Mouse (Mus musculus) embryonic facial prominence, embryonic 14.5 days (tissue): ENCODE data around the gene Fbln1. TPM values are rescaled to one million over a fixed set of nuclear protein-coding genes. Genes with fewer than 3 reads are reported as not detected.

Experiments used
- ATAC-seq: fragments of 200-750 bp; cut with Nextera tagmentation; 2 replicates; pipeline ENCODE4 v1.8.0; 2017; ENCODE audit warnings: low read depth, moderate number of reproducible peaks, moderate TSS enrichment
- DNase-seq: peaks from one replicate; pipeline ENCODE4 v3.0.0-alpha.2; 2015; ENCODE audit warnings: low spot score
- H3K27ac ChIP-seq: fragments of 300-500 bp; sonication (generic); replicated peaks from 2 replicates; pipeline ENCODE4 v1.5.1; 2014; ENCODE audit warnings: low read depth, mild to moderate bottlenecking, low read length, moderate library complexity
- H3K27me3 ChIP-seq: fragments of 300-500 bp; sonication (generic); replicated peaks from 2 replicates; pipeline ENCODE4 v1.6.1; 2014; ENCODE audit warnings: low read length; ENCODE audit not compliant: control insufficient read depth, insufficient read depth
- H3K36me3 ChIP-seq: fragments of 300-500 bp; sonication (generic); 2 replicates; pipeline ENCODE4 v1.6.1; 2014; ENCODE audit warnings: low read length, mixed read lengths; ENCODE audit not compliant: control insufficient read depth, insufficient read depth
- H3K4me1 ChIP-seq: fragments of 300-500 bp; sonication (generic); 2 replicates; pipeline ENCODE4 v1.6.1; 2014; ENCODE audit warnings: antibody characterized with exemption, low read length; ENCODE audit not compliant: control insufficient read depth, insufficient read depth
- H3K4me2 ChIP-seq: fragments of 300-500 bp; sonication (generic); 2 replicates; pipeline ENCODE4 v1.6.1; 2014; ENCODE audit warnings: low read depth, mild to moderate bottlenecking, low read length, moderate library complexity, mixed read lengths
- H3K4me3 ChIP-seq: fragments of 300-500 bp; sonication (generic); 2 replicates; pipeline ENCODE4 v1.5.1; 2014; ENCODE audit warnings: low read depth, mild to moderate bottlenecking, low read length
- H3K9ac ChIP-seq: fragments of 300-500 bp; sonication (generic); 2 replicates; pipeline ENCODE4 v1.6.1; 2014; ENCODE audit warnings: low read depth, mild to moderate bottlenecking, low read length, moderate library complexity, mixed read lengths
- H3K9me3 ChIP-seq: fragments of 300-500 bp; sonication (generic); 2 replicates; pipeline ENCODE4 v1.6.1; 2016; ENCODE audit warnings: low read length; ENCODE audit not compliant: control insufficient read depth
- WGBS: fragments of 180-500 bp; shearing (Covaris S2); extraction: QIAGEN DNeasy Blood & Tissue Kit; methylation state at CpG from one replicate; pipeline ENCODE4 v1.1.7; 2014; 5-methylcytosine and 5-hydroxymethylcytosine counted together
- polyA plus RNA-seq: library from polyadenylated mRNA; unstranded; fragments of >200 nt; fragmentation: Nextera tagmentation; extraction: Ambion mirVana; gene quantifications from 2 replicates; pipeline ENCODE4 v1.2.1, GENCODE M21; 2014

The Fbln1 gene
- polyA plus RNA-seq, 1 experiment from 2014 or later, result 235 TPM

DNA sequence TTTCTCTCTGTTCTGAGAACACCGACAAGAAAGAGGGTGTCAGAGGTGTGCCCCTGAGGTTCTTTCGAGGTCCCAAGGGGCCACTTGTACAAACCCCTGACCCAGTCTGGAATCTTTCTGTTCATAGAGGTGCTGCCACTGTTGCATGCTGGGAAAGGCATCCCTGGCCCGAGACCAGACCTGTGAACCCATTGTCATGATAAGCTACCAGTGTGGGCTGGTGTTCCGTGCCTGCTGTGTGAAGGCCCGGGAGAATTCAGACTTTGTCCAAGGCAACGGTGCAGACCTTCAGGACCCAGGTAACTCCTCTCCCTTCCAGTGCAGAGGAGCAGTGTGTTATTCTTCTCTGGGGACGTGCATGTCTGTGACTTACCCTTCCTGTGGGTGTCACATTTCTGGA, 21.1 kb downstream of the Fbln1 start:
- Histone ChIP-seq H3K9me3 (no peaks in the 10 kb centered on the region), H3K4me3 (no peak overlapping the region), H3K4me1 (no peaks in the 10 kb centered on the region), H3K9ac (no peak overlapping the region), H3K4me2 (no peak overlapping the region), H3K27me3 (no peaks in the 10 kb centered on the region), H3K27ac (no peak overlapping the region), H3K36me3 (peaks cover 94% of the 10 kb centered on the region)
- ATAC-seq (no peak), DNase-seq (no peak)
- 80% methylated on average over 7 of the region's 7 CpGs for WGBS

DNA sequence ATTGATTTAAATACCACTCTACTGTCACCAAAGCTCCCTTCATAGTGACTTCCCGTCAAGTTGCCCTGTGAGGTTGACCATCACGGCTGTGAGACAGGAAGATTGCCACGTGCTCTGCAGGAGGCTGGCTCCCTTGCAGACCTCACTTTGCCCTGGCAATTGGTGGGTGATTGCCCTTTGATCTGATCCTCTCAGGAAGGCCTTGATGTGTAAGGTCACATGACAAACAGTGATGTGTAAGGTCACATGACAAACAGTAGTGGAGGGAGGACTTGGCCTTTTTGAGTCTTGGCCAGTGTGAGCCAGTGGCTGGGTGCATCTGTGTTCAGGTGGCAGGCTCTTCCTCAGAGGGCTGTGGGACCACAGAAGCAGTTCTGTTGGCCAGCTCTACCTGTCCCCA, 22.8 kb downstream of the Fbln1 start:
- no peaks in the 10 kb centered on the region for H3K9me3 ChIP-seq
- H3K4me3 ChIP-seq, result no peak overlapping the region
- H3K36me3 ChIP-seq, result peaks cover 95% of the 10 kb centered on the region
- 69% methylated on average over 3 of the region's 3 CpGs for WGBS
- H3K27me3 ChIP-seq, result no peaks in the 10 kb centered on the region
- DNase-seq (no peak), ATAC-seq (no peak)
- no peak overlapping the region for H3K9ac ChIP-seq
- H3K4me2 ChIP-seq, result no peak overlapping the region
- no peak overlapping the region for H3K27ac ChIP-seq
- no peaks in the 10 kb centered on the region for H3K4me1 ChIP-seq

DNA sequence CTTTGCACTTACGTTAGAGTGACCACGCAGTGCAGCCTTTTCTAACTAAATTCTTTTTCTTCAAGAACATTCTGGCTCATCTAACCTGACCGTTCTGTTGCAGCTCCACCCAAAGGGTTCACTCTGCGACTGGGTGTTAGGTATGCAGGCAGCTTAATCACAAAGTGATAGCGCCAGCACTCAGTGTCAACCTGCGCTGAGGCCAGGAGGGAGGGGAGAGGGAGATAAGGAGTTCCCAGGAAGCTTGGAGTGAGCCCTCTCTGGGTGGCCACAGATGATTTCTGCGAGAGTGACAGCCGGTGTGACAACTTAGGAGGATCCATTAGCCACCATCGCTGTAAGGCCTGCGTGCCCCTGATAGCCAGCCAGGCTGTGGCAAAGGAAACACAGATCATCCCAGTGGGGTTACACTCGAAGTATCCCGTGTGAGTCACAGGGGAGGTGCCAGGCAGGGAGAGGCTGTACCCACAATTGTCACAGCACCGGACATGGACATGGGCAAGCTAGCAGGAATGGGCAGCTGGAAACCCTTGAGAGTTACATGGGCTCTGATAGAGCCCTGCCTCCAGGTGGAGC, 24.3 kb downstream of the Fbln1 start:
- Histone ChIP-seq H3K4me3 (no peak overlapping the region), H3K27ac (no peak overlapping the region), H3K27me3 (no peaks in the 10 kb centered on the region), H3K4me1 (no peaks in the 10 kb centered on the region), H3K4me2 (no peak overlapping the region), H3K9ac (no peak overlapping the region), H3K9me3 (no peaks in the 10 kb centered on the region), H3K36me3 (peaks cover 89% of the 10 kb centered on the region)
- ATAC-seq (no peak), DNase-seq (no peak)
- WGBS, result 87% methylated on average over 12 of the region's 13 CpGs

DNA sequence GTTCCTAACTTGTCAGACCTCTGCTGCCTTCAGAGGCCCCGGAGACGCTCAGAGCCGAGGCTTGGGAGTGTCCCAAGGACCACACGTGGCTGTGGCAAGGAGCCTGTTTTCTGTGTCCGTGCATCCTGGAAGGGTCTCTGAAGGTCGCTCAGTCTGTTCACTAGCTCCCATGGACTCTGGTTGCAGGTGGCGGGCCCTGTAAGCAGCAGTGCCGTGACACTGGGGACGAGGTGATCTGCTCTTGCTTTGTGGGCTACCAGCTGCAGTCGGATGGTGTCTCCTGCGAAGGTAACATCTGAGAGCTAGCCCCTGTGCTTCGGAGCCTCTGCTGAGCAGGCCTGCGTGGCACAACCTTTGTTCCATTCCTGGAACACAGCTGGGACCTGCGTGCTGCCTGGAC, 24.9 kb downstream of the Fbln1 start:
- Histone ChIP-seq H3K4me2 (no peak overlapping the region), H3K4me1 (no peaks in the 10 kb centered on the region), H3K4me3 (no peak overlapping the region), H3K9ac (no peak overlapping the region), H3K27ac (no peak overlapping the region), H3K9me3 (no peaks in the 10 kb centered on the region), H3K36me3 (peaks cover 89% of the 10 kb centered on the region), H3K27me3 (no peaks in the 10 kb centered on the region)
- DNase-seq (no peak), ATAC-seq (no peak)
- 85% methylated on average over 14 of the region's 14 CpGs for WGBS

DNA sequence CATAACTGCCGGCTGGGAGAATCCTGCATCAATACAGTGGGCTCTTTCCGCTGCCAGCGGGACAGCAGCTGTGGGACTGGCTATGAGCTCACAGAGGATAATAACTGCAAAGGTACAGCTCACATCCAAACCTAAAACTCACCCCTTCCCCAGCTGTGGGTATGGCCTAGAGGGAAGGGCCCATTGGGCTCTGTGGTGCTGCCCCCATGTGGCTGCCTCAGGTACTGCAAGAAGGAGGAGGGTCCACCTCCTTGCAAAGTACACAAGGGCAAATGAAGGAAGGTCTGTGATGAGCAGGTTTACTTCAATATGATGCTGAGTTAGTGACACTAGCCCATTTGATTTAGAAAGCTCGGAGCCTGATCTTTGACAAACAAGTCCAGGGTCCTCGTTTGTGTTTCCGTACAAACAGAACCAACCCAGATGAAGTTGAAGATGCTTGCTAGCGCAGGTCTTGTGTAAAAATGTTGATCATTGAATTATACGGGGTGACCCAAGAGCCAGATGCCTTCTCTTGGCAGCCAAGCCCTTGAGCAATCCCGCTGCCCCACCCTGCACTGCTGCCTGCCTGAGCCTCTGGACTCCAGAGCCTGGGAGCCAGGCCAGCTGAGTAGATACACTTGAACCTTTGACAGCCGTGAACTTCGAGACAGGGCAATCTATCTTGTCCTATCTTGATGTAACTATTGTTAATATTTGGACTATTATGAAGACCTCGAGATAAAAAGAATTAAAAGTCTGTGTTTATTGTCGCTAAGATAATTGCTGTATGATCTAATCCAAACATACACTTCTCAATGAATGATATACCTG, 25.9 kb downstream of the Fbln1 start:
- no peaks in the 10 kb centered on the region for H3K9me3 ChIP-seq

DNA sequence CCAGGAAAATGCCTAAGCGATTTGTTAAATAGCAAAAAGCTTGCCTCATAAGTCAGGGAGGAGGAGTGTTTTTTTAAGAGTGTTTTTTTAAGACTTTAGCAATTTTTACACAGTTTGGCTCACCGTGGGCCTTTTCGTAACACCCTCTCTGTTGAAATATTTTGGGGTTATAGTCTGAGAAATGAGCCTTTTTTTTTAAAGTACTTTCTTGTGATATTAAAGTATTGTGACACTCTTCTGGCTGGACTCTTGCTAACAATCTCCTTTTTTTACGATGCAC, 26.4 kb downstream of the Fbln1 start:
- Histone ChIP-seq H3K4me2 (no peak overlapping the region), H3K36me3 (peaks cover 82% of the 10 kb centered on the region), H3K4me1 (no peaks in the 10 kb centered on the region), H3K4me3 (no peak overlapping the region), H3K27ac (no peak overlapping the region), H3K9me3 (no peaks in the 10 kb centered on the region), H3K27me3 (no peaks in the 10 kb centered on the region), H3K9ac (no peak overlapping the region)
- WGBS, result 83% methylated on average over 4 of the region's 4 CpGs
- ATAC-seq, result no peak
- DNase-seq, result no peak

More for the DNA sequence above, 25.9 kb downstream of the Fbln1 start:
- WGBS, result 76% methylated on average over 13 of the region's 13 CpGs
- H3K4me1 ChIP-seq, result no peaks in the 10 kb centered on the region
- DNase-seq (peak; percentile 42), ATAC-seq (peak; percentile 31; the same call in 1 of the 2 replicates)
- no peak overlapping the region for H3K4me3 ChIP-seq
- no peak overlapping the region for H3K9ac ChIP-seq
- no peak overlapping the region for H3K4me2 ChIP-seq
- peaks cover 84% of the 10 kb centered on the region for H3K36me3 ChIP-seq
- no peak overlapping the region for H3K27ac ChIP-seq
- no peaks in the 10 kb centered on the region for H3K27me3 ChIP-seq

DNA sequence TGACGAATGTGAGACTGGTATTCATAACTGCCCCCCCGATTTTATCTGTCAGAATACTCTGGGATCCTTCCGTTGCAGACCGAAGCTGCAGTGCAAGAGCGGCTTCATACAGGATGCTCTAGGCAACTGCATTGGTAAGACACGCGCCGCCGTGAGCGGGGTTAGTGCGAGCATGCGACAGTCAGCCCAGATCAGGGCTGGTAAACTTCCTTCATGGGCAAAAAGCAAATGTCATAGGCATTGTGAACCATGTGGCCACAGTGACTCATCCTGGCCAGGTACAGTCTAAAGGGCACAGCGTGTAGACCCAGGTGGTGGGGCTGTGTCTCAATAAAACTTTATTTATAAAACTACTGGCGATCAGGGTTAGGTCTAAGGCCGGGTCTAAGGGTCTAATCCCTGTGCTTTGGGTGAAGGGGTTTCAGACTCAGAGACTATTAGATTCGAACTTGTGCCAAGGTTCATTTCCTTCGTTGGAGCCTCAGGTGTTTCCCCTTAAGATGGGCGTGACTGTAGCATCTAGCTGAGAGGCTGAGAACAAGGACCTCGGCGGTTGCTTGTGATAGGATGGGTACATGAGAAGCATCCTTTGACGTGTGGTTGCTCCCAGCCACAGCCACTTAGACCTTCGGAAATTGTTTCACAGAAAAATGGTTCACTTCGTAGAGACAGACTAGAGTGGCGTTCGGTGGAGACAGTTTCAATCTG, 26.9 kb downstream of the Fbln1 start:
- no peak overlapping the region for H3K9ac ChIP-seq
- H3K27me3 ChIP-seq, result no peaks in the 10 kb centered on the region
- no peaks in the 10 kb centered on the region for H3K4me1 ChIP-seq
- WGBS, result 91% methylated on average over 25 of the region's 25 CpGs
- H3K9me3 ChIP-seq, result no peaks in the 10 kb centered on the region
- DNase-seq, result no peak
- H3K36me3 ChIP-seq, result peaks cover 82% of the 10 kb centered on the region
- no peak overlapping the region for H3K27ac ChIP-seq
- ATAC-seq, result no peak
- H3K4me2 ChIP-seq, result no peak overlapping the region
- no peak overlapping the region for H3K4me3 ChIP-seq

DNA sequence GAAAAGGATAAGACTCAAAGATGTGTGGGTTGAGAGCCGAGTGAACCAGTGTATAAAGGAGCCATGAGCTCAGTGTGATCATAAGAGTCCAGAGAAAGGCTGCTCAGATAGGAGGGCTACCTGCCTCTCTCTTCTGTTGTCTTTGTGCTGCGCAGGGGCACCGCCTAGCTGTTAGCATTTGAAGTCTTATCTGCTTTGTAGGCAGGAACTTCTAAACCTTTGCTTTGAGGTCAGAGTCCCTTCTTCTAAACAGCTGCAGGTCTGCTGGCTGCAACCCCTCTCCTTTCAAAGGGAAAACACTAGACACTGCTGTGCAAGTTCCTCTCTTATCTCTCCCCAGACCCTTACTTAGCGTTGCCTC, 27.5 kb downstream of the Fbln1 start:
- no peaks in the 10 kb centered on the region for H3K9me3 ChIP-seq
- H3K9ac ChIP-seq, result no peak overlapping the region
- no peak overlapping the region for H3K4me3 ChIP-seq
- H3K27ac ChIP-seq, result no peak overlapping the region
- WGBS, result 69% methylated on average over 4 of the region's 4 CpGs
- no peak for ATAC-seq
- no peaks in the 10 kb centered on the region for H3K27me3 ChIP-seq
- H3K4me1 ChIP-seq, result no peaks in the 10 kb centered on the region
- no peak for DNase-seq
- H3K4me2 ChIP-seq, result no peak overlapping the region
- H3K36me3 ChIP-seq, result peaks cover 82% of the 10 kb centered on the region
